In the genomic region with DNA sequence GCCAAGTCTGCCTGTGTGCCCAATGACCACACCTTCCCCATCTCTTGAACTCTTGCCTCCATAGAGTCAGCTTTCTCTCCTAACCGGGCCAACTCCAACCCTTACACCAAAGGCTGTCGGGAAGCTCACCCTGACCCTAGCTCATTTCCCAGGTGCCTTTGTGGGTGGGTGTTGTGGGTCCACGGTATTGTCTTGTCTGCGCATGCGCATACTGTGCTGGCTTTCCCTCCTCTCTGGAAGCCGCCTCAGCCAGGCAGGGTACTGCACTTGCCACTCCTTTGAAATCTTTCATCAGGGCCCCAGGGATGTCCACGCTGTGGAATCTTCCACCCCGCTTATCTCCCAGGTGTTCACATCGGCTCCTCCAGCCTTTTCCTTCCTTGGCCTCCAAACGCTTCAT, we compare ENCODE assay signal across 17 mouse cellular contexts. TPM values are rescaled to one million over a fixed set of nuclear protein-coding genes. Genes with fewer than 3 reads are reported as not detected.
DNase-seq lines count a peak whose midpoint lies in the region; ATAC-seq and TF ChIP-seq lines count a peak whose summit lies in the region.
"Had no signal": no experiment of that assay in that cellular context is flagged by ENCODE, and none has a peak within 500 bp of the region (broad histone marks: within the 10 kb centered on the region; RNA-seq: fewer than 3 reads in every experiment).

No protein-coding gene starts in this region.

- peaks cover 25% of the 10 kb centered on the region for H3K4me1 ChIP-seq in lung, embryonic 15.5 days
- peaks cover 4 to 14% of the 10 kb centered on the region in 2 experiments; a peak in 2 of 4 replicates for H3K4me1 ChIP-seq in ES-E14 (ENCODE audit: control insufficient read depth in 2 of 2, insufficient read depth in 2 of 2, low read length in 2 of 2, poor library complexity in 1 of 2)
- H3K4me1 ChIP-seq in embryonic facial prominence, embryonic 13.5 days: peaks cover 12% of the 10 kb centered on the region
- peaks cover 21% of the 10 kb centered on the region for H3K4me1 ChIP-seq in stomach, embryonic 14.5 days (ENCODE audit: control insufficient read depth, insufficient read depth, low read length)
- no peaks in the 10 kb centered on the region for H3K4me1 ChIP-seq in forebrain, embryonic 12.5 days
- H3K4me1 ChIP-seq: midbrain, embryonic 15.5 days had no signal

- no peaks in the 10 kb centered on the region for H3K36me3 ChIP-seq in lung, embryonic 15.5 days
- H3K36me3 ChIP-seq in ES-E14 (ENCODE audit: control insufficient read depth, insufficient read depth, low read length, poor library complexity, severe bottlenecking): no peaks in the 10 kb centered on the region
- no peaks in the 10 kb centered on the region for H3K36me3 ChIP-seq in embryonic facial prominence, embryonic 13.5 days
- H3K36me3 ChIP-seq in stomach, embryonic 14.5 days (ENCODE audit: control insufficient read depth, insufficient read depth, low read length): no peaks in the 10 kb centered on the region
- no peaks in the 10 kb centered on the region for H3K36me3 ChIP-seq in forebrain, embryonic 12.5 days (replicated peaks)
- H3K36me3 ChIP-seq: midbrain, embryonic 15.5 days had no signal

- 71% methylated on average over 10 of the region's 10 CpGs for WGBS in lung, embryonic 15.5 days
- 73% methylated on average over 10 of the region's 10 CpGs for WGBS in embryonic facial prominence, embryonic 13.5 days
- 83% methylated on average over 10 of the region's 10 CpGs for WGBS in stomach, embryonic 14.5 days
- WGBS in forebrain, embryonic 12.5 days: 80% methylated on average over 10 of the region's 10 CpGs

- DNase-seq in lung, postnatal 36 days: no peak
- no peak for DNase-seq in ES-E14 (ENCODE audit: low read depth, low spot score)
- DNase-seq in neural tube, embryonic 10.5 days (ENCODE audit: extremely low spot score, low spot score): no peak
- no peak for DNase-seq in thymus, postnatal 36 days
- DNase-seq: adrenal gland, postnatal 14 days; cerebellum, adult 18-20 months; kidney, postnatal 10 days; lung, adult 2 months; thymus, adult 2 months had no signal

- peak overlapping the region; percentile 76 for H3K27ac ChIP-seq in lung, embryonic 15.5 days
- H3K27ac ChIP-seq in ES-E14 (ENCODE audit: insufficient read depth, low read depth, low read length, poor library complexity, severe bottlenecking): no peak overlapping the region
- peak overlapping the region; percentile 33; the same call in 1 of the 2 replicates for H3K27ac ChIP-seq in embryonic facial prominence, embryonic 13.5 days
- H3K27ac ChIP-seq in stomach, embryonic 14.5 days (ENCODE audit: low read length): peak overlapping the region; percentile 86
- H3K27ac ChIP-seq in forebrain, embryonic 12.5 days: no peak overlapping the region
- H3K27ac ChIP-seq: midbrain, embryonic 15.5 days had no signal

- H3K27me3 ChIP-seq in lung, embryonic 15.5 days: no peaks in the 10 kb centered on the region
- H3K27me3 ChIP-seq in embryonic facial prominence, embryonic 13.5 days: no peaks in the 10 kb centered on the region
- no peaks in the 10 kb centered on the region for H3K27me3 ChIP-seq in stomach, embryonic 14.5 days (ENCODE audit: control insufficient read depth, insufficient read depth, low read length)
- no peaks in the 10 kb centered on the region for H3K27me3 ChIP-seq in forebrain, embryonic 12.5 days
- H3K27me3 ChIP-seq: midbrain, embryonic 15.5 days had no signal

- H3K4me2 ChIP-seq in lung, embryonic 15.5 days: no peak overlapping the region
- H3K4me2 ChIP-seq in embryonic facial prominence, embryonic 13.5 days: peak overlapping the region; percentile 2; the same call in 1 of the 2 replicates
- peak overlapping the region; percentile 20; the same call in 1 of the 2 replicates for H3K4me2 ChIP-seq in stomach, embryonic 14.5 days (replicated peaks; ENCODE audit: low read depth, low read length)
- no peak overlapping the region for H3K4me2 ChIP-seq in forebrain, embryonic 12.5 days
- H3K4me2 ChIP-seq: midbrain, embryonic 15.5 days had no signal

- in situ Hi-C loops in ES-E14 (cut with MboI; ENCODE audit: low sequenced_read_pairs in 2 of 2, unreplicated experiment in 2 of 2): no loop called here

- no peak overlapping the region for H3K4me3 ChIP-seq in lung, embryonic 15.5 days
- peak overlapping the region; percentile 59 to 71 for H3K4me3 ChIP-seq in ES-E14 (ENCODE audit: insufficient read depth in 1 of 2, low read depth in 1 of 2, low read length in 2 of 2, poor library complexity in 1 of 2, severe bottlenecking in 1 of 2)
- H3K4me3 ChIP-seq in embryonic facial prominence, embryonic 13.5 days: no peak overlapping the region
- peak overlapping the region; percentile 2; the same call in 1 of the 2 replicates for H3K4me3 ChIP-seq in stomach, embryonic 14.5 days (ENCODE audit: low read depth, low read length)
- H3K4me3 ChIP-seq in forebrain, embryonic 12.5 days (replicated peaks): no peak overlapping the region
- H3K4me3 ChIP-seq: heart, adult 2 months; megakaryocyte, embryonic 14.5 days; midbrain, embryonic 15.5 days had no signal

- ATAC-seq in lung, embryonic 15.5 days (ENCODE audit: borderline replicate concordance, extremely low read depth, low FRiP score, low TSS enrichment): no peak
- no peak for ATAC-seq in embryonic facial prominence, embryonic 13.5 days (ENCODE audit: insufficient number of reproducible peaks, insufficient read depth, low FRiP score, low TSS enrichment, low read depth)
- ATAC-seq in stomach, embryonic 14.5 days (ENCODE audit: insufficient number of reproducible peaks, insufficient read depth, low FRiP score, low read depth): no peak
- no peak for ATAC-seq in forebrain, embryonic 12.5 days (ENCODE audit: low FRiP score)
- ATAC-seq: inflammation-experienced regulatory T-cells, adult 6 months; midbrain, embryonic 15.5 days had no signal

- H3K9ac ChIP-seq in lung, embryonic 15.5 days: 0 out of 2 replicates have a peak overlapping the region, but pooled peaks have one; percentile 1
- peak overlapping the region; percentile 66 for H3K9ac ChIP-seq in ES-E14 (ENCODE audit: insufficient read depth, low read depth, low read length, poor library complexity, severe bottlenecking)
- no peak overlapping the region for H3K9ac ChIP-seq in embryonic facial prominence, embryonic 13.5 days
- H3K9ac ChIP-seq in stomach, embryonic 14.5 days (replicated peaks; ENCODE audit: low read depth, low read length): no peak overlapping the region
- no peak overlapping the region for H3K9ac ChIP-seq in forebrain, embryonic 12.5 days
- H3K9ac ChIP-seq: midbrain, embryonic 15.5 days had no signal

- no peaks in the 10 kb centered on the region for H3K9me3 ChIP-seq in lung, embryonic 15.5 days
- no peaks in the 10 kb centered on the region for H3K9me3 ChIP-seq in ES-E14 (ENCODE audit: control insufficient read depth, insufficient read depth, low read depth, low read length)
- H3K9me3 ChIP-seq in embryonic facial prominence, embryonic 13.5 days: no peaks in the 10 kb centered on the region
- H3K9me3 ChIP-seq in stomach, embryonic 14.5 days (ENCODE audit: control insufficient read depth, low read depth, low read length): no peaks in the 10 kb centered on the region
- no peaks in the 10 kb centered on the region for H3K9me3 ChIP-seq in forebrain, embryonic 12.5 days
- H3K9me3 ChIP-seq: midbrain, embryonic 15.5 days had no signal

TF ChIP-seq in ES-E14, 5 proteins besides CTCF, POLR2A, EP300 and RAD21:
- no peak for TF ChIP-seq MAFK (IDR thresholded peaks at IDR 0.05; ENCODE audit: insufficient read depth, low read depth, low read length)
- TF ChIP-seq ZC3H11A (IDR thresholded peaks at IDR 0.05; ENCODE audit: borderline replicate concordance, low read depth, low read length): no peak
- TF ChIP-seq CHD2 (IDR thresholded peaks at IDR 0.05; ENCODE audit: low read depth, low read length): no peak
- TF ChIP-seq HCFC1 (IDR thresholded peaks at IDR 0.05; ENCODE audit: borderline replicate concordance, insufficient read depth, low read length): no peak
- TF ChIP-seq ZNF384 (IDR thresholded peaks at IDR 0.05; ENCODE audit: low read depth, low read length): no peak

RNA-seq across cellular contexts. Expression of a gene that starts 17.6 kb away (rescaled TPM):
- 3.3 and 3.4 TPM in 2 replicates for polyA plus RNA-seq in lung, embryonic 15.5 days (2015; fragmentation: Nextera tagmentation; extraction: Ambion mirVana)
- total RNA-seq in ES-E14 (2012; rRNA removed): 6.1 and 8.8 TPM in 2 replicates
- 2.5 and 2.9 TPM in 2 replicates for polyA plus RNA-seq in embryonic facial prominence, embryonic 13.5 days (2015; fragmentation: Nextera tagmentation; extraction: Ambion mirVana)
- 7.5 and 10.3 TPM in 2 replicates for polyA plus RNA-seq in stomach, embryonic 14.5 days (2014; fragmentation: Nextera tagmentation; extraction: Ambion mirVana)
- 0.96 and 1.1 TPM in 2 replicates for polyA plus RNA-seq in forebrain, embryonic 12.5 days (2016; fragmentation: Nextera tagmentation; extraction: Ambion mirVana)

Comparison
In these comparisons a context has a peak if more than half of its experiments do, and no peak if none do; other contexts are left out.
1. H3K27ac ChIP-seq: peak in lung, embryonic 15.5 days (single experiment), embryonic facial prominence, embryonic 13.5 days (single experiment) and stomach, embryonic 14.5 days (single experiment); none in ES-E14 (single experiment) and forebrain, embryonic 12.5 days (single experiment).
2. H3K4me2 ChIP-seq: peak in embryonic facial prominence, embryonic 13.5 days (single experiment) and stomach, embryonic 14.5 days (single experiment); none in lung, embryonic 15.5 days (single experiment) and forebrain, embryonic 12.5 days (single experiment).
3. H3K4me3 ChIP-seq: peak in ES-E14 (2 of 2) and stomach, embryonic 14.5 days (single experiment); none in lung, embryonic 15.5 days (single experiment), embryonic facial prominence, embryonic 13.5 days (single experiment) and forebrain, embryonic 12.5 days (single experiment).
4. H3K9ac ChIP-seq: peak in lung, embryonic 15.5 days (single experiment) and ES-E14 (single experiment); none in embryonic facial prominence, embryonic 13.5 days (single experiment), stomach, embryonic 14.5 days (single experiment) and forebrain, embryonic 12.5 days (single experiment).